Mouse (Mus musculus) frontal cortex, adult 2 months (tissue): ENCODE results near the gene Pik3r4. TPM values are rescaled to one million over a fixed set of nuclear protein-coding genes. Genes with fewer than 3 reads are reported as not detected.
"Not testable (repeated sequence)": the region's sequence is repeated elsewhere in the genome, so short reads cannot be mapped to it uniquely, and the experiment has no call there.

Experiments used
- DNase-seq, 2 experiments: peaks; one replicate each; pipeline ENCODE4 v3.0.0; 2022; ENCODE audit warnings: low spot score in 1 of 2; ENCODE audit errors: extremely low spot score in 1 of 2
- polyA plus RNA-seq: library from polyadenylated mRNA; depleted of rRNA; stranded (reverse); fragments of >200 nt; gene quantifications from 2 replicates; pipeline ENCODE4 v1.2.3, GENCODE M21; 2012; rRNA removed

The Pik3r4 gene
- polyA plus RNA-seq, result 26.9 and 27.1 TPM in 2 replicates

GRCm38 (mm10) chr9:105642460-105643371 lies at the start of gene Pik3r4:
Gene Pik3r4 (plus strand): TSS chr9:105642978.
- peak; percentile 83 to 90 for DNase-seq

- no peak for DNase-seq
These were observed 43.9 kb upstream of the Pik3r4 start for GRCm38 (mm10) chr9:105598906-105599305.

DNA sequence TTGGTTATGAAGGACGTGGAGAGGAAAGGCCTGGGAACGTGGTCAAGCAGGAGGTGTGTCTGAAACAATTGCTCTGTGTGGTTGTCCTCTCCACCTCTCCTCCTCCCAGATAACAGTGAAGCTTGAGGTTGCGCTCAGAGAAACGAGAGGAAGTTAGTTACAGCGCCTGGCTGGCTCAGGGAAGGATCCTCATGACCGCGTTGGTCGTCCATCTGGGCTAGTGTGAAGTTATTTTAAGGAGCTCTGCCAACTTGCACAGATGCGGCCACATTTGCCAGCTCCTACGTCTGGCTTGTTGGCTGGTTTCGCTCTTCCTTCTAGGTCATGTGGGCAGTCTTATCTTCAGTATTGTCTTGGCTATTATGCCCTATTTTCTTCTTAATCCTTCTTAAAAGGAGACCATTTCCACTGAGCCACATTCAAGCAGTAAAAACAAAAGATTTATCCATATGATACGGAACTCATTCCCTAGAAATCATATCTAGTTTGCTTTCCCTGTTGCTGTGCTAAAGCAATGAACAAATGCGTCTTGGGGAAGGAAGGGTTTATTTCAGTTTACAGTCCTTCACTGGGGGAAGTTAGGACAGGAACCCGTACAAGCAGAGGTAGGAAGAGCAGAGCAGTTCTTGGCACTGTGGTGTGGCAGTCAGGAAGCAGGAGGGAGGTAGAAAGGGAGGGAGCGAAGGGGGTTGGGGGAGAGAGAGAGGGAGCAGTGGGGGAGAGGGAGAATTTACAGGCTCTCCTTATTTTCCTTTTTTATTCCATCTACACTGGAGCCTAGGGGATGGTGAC lies 30.6 kb upstream of the Pik3r4 start:
- peak; percentile 58 to 80 for DNase-seq

GRCm38 (mm10) chr9:105612919-105613318 lies 29.9 kb upstream of the Pik3r4 start:
- DNase-seq, result no peak

DNA sequence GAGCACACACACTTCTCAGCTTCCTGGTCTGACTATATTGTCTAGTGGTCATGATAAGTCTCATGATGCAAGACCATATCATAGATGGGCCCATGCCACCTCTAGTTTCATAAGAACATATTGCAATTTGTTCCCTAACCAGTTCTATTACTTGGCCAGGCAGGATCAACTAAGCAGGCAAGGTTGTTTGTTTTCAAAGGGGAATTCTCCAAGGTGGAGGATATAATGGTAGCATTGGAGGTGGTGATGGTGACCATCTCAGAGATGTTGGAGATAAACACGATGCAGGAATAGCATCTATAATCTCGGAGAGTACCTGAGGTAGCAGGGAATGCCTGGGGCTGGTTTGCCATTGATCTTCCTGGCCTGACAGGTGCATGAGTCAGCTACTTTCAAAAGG lies 26.8 kb upstream of the Pik3r4 start:
- no peak for DNase-seq

- peak in 1 of 2 experiments; percentile 87 for DNase-seq
These were observed 25.5 kb upstream of the Pik3r4 start for GRCm38 (mm10) chr9:105617274-105617673.

DNA sequence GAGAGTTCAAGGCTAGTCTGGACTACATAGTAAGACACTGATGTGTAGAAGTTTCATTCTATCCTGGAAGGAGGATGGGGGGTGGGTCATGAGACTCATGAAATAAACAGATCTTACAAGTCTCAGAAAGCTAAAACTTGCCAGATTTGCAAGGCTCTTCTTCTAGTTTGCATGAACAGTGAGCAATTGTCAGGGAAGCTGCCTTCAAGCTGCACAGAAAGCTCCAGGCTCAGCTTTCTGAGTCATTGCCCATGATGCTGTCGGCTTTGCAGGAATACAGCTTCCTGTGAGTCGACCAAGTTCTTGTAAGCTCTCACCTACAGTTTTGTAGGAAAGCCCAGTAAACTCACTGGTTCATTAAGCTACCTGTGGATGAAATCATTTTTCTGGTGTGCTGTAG lies 8.8 kb upstream of the Pik3r4 start:
- DNase-seq, result peak; percentile 25 to 66

- not testable (repeated sequence) for DNase-seq
These were observed 1.4 kb upstream of the Pik3r4 start for GRCm38 (mm10) chr9:105641377-105641776.

- DNase-seq, result no peak
These were observed 13.4 kb downstream of the Pik3r4 start for GRCm38 (mm10) chr9:105656189-105656588.

DNA sequence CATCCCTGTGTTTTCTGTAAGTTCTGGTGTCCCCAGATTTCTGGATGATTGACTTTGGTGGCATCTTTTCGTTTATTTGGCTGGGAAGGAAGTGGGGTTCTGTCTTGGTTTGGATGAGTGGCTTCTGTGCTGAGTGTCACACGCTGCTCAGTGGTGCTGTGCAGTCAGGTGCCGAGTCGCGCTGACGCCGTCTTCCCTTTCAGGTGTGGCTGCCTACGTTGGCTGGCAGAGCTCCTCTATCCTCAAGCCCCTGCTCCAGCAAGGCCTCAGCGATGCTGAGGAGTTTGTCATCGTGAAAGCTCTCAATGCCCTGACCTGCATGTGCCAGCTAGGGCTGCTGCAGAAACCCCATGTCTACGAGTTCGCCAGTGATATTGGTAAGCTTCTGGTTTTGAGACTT lies 15.4 kb downstream of the Pik3r4 start:
- DNase-seq, result no peak

DNA sequence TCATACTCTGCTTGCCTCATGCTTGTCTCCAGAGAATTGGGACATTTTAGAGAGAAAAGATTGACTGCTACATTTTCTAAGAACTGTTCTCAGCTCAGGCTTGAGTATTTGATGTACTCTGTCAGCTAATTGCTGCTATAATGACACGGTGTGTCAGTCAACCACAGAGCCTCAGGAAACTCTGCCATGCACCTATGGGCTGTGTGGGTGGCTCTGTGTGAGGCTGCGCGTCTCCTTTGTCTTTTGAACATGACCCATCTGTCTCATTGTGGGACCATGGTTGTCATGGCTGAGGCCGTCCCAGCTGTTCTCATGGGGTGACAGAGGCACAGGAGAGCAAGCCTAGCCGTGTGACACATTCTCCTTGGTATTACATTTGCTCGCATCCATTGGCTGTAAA lies 17.1 kb downstream of the Pik3r4 start:
- DNase-seq, result peak in 1 of 2 experiments; percentile 17

DNA sequence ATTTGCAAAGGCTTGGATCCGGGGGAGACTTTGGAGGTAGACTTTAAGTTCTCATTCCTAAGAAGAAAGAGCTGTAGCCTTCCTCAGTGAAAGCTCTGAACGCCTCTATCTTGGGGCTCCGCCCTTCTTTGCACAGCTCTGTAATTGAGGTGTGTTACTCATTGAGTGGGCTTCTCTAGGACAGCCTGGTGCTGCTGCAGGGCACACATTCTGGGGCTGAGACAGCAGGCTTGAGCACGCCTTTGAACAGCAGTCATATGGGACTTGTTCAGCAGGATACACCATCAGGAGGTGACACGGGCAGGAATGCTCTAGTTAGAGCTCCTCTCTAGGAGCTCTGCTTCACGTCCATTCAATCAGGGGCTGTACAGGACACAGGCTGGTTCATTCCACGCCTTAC lies 22.5 kb downstream of the Pik3r4 start:
- no peak for DNase-seq

DNA sequence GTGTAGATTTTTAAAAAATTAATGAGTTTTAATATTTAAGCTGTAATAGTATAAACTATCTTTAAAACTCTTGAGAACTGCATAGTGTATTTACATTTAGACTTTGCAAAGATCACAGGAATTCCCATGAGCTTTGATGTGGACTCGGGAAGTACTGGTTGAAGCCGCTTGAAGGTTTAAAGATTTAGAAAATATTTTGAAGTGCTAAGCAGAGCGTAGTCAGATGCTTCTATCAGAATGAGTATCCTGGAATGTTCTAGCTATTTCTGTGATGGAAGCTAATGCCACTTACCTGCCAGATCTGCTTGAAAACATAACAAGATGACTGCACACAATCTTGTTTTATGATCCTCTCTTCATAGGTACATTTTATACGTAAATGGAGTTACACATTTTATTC lies 28.1 kb downstream of the Pik3r4 start:
- DNase-seq, result no peak

GRCm38 (mm10) chr9:105672032-105672431 lies 29.3 kb downstream of the Pik3r4 start:
- no peak for DNase-seq

DNA sequence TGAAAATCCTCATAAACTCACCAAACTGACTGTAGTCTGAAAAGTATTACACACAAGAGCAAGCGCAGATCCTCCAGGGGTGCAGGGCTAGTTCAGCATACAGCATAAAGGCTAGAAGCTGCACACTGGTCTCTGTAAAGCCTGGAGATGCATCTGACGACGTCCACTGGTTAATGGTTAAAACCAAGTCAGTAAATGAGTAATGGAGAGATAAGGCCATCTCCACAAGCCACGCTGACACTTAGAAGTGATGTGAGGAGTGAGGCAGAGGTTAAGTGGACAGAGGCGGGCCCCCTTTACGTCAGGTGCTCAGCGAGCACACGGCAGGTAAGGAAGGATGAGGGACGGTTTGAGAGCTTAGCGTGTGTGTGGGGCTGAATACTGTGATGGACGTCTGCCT lies 33.2 kb downstream of the Pik3r4 start:
- DNase-seq, result no peak

- DNase-seq, result no peak
These were observed 38.6 kb downstream of the Pik3r4 start for GRCm38 (mm10) chr9:105681386-105681785.

DNA sequence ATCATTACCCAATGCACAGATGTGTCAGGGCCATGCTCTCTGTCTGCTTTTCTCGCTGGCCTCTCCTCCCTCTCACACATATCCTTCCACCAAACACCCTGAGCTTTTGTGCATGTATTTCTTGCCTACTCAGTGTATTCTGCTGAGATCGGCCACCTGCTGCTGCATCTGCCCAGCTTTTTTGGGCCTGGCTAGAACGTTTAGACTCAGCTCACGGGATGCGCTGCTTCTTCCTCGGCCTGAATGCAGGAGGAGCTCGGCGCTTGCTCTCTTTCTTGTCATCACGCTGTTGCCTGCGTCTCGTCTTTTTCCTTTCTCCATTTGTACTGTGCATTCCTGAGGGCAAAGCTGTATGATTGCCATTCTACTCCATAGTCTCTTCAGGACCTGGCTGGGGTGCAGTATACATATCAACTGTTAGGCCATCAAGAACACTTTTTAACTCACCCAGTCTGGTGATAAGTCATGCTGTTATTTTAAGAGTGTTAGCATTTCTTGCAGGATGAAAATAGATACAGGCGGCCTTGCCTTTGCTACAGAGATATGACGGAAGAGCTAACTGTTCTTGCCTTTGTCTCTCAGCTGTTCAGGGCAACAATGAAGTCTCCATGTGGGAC lies 41.9 kb downstream of the Pik3r4 start:
- DNase-seq, result peak; percentile 57 to 74

- no peak for DNase-seq
These were observed 46.7 kb downstream of the Pik3r4 start for GRCm38 (mm10) chr9:105689485-105689884.

GRCm38 (mm10) chr9:105692472-105692871 lies 49.7 kb downstream of the Pik3r4 start:
- DNase-seq, result peak; percentile 87 to 90

- peak in 1 of 2 experiments; percentile 63 for DNase-seq
These were observed 50.3 kb downstream of the Pik3r4 start for GRCm38 (mm10) chr9:105693056-105693455.

- DNase-seq, result peak in 1 of 2 experiments; percentile 68
These were observed 51.1 kb downstream of the Pik3r4 start for GRCm38 (mm10) chr9:105693854-105694253.
